Mouse (Mus musculus) E14TG2a.4 (cell line): ENCODE data around the gene Rpl12.

Experiments
- CTCF ChIP-seq: conservative IDR thresholded peaks from 2 replicates; pipeline ENCODE4 v1.5.1; 2014; ENCODE audit warnings: low read length
- NANOG ChIP-seq: IDR thresholded peaks from 2 replicates; pipeline ENCODE4 v1.6.1; 2014; ENCODE audit warnings: borderline replicate concordance, low read length, mixed read lengths

DNA sequence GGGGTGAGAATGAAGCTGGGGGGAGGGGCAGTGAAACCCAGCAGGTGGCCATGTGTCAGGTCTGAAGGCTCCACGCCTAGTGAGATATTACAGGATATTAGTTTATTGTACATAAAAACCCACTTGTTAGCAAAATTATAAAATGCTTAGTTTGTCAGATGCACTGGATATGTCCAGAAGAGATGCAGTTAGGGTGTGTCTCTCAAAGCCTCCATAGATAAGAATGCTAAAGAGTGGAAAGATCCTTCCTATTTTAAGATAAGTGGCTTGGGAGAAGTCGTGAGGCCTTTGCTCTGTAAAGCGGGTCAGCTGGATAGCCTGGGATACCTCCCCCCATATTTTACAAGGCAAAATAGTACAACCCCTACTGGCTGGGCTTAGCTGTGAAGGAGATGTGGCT lies 17.3 kb downstream of the Rpl12 start:
- TF ChIP-seq CTCF (no peak), NANOG (no peak)
